Mouse (Mus musculus) ES-Bruce4 (cell line): ENCODE measurements around the gene Olfr1371.

Experiments used
- CTCF ChIP-seq: IDR thresholded peaks from one replicate; pipeline ENCODE4 v1.8.1; 2011; ENCODE audit warnings: low read depth, low read length
- EP300 ChIP-seq: IDR thresholded peaks from 2 replicates; pipeline ENCODE4 v1.6.1; 2011; ENCODE audit warnings: low read depth, low read length; ENCODE audit not compliant: insufficient read depth

- no peak for TF ChIP-seq CTCF
- TF ChIP-seq EP300 = 0 out of 2 replicates have a peak, but pooled peaks have one; percentile 34
Observed at GRCm38 (mm10) chr11:52231606-52232541, 18.1 kb upstream of the Olfr1371 start, which contains the start of gene Skp1a.
